Mouse (Mus musculus) adipocyte (in vitro differentiated cells): Measurements from ENCODE around the gene Pbx2.

Source experiments
- DNase-seq: peaks from one replicate; pipeline ENCODE4 v3.0.0-alpha.2; 2016; ENCODE audit warnings: low spot score

Pbx2 gene

GRCm38 (mm10) chr17:34629796-34630603, 38.9 kb downstream of the Pbx2 start:
- no peak for DNase-seq

GRCm38 (mm10) chr17:34630761-34631301, 39.8 kb downstream of the Pbx2 start:
- no peak for DNase-seq

DNA sequence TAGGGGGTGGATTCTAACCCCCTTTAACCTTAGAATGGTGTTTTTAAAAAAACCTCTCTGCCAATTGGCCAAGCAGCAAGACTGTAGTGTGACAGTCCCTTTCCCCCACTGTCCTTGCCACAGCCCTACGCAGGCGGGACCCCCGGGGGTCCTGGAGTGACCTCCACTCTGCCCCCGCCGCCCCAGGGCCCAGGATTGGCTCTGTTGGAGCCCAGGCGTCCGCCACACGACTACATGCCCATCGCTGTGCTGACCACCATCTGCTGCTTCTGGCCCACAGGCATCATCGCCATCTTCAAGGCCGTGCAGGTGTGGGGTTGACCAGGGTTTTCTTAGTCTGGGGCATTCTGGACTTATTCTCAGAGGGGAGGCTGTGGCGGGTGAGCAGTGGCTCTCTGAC, 40.6 kb downstream of the Pbx2 start:
- no peak for DNase-seq

- no peak for DNase-seq
Measured at GRCm38 (mm10) chr17:34632261-34632691, 41.2 kb downstream of the Pbx2 start.

GRCm38 (mm10) chr17:34635671-34636070, 44.6 kb downstream of the Pbx2 start:
- no peak for DNase-seq

DNA sequence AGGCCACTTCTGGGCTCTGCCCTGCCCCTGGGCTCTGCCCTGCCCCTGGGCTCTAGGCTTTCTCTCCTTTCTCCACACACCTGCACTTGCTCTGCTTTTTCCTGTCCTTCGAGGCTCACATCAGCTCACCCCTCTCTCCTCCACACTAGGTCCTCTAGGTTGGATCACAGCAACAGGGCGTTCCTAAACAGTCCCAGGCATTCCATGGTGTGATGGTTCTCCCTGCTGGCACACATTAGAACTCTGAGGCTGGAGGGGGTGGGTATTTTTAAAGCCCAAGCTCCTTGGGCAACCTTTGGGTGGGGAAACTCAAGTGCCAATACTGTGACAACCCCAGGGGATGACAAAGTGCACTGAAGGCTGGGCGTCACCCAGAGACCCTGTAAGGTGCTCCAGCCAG, 46.4 kb downstream of the Pbx2 start:
- DNase-seq, result peak; percentile 62

DNA sequence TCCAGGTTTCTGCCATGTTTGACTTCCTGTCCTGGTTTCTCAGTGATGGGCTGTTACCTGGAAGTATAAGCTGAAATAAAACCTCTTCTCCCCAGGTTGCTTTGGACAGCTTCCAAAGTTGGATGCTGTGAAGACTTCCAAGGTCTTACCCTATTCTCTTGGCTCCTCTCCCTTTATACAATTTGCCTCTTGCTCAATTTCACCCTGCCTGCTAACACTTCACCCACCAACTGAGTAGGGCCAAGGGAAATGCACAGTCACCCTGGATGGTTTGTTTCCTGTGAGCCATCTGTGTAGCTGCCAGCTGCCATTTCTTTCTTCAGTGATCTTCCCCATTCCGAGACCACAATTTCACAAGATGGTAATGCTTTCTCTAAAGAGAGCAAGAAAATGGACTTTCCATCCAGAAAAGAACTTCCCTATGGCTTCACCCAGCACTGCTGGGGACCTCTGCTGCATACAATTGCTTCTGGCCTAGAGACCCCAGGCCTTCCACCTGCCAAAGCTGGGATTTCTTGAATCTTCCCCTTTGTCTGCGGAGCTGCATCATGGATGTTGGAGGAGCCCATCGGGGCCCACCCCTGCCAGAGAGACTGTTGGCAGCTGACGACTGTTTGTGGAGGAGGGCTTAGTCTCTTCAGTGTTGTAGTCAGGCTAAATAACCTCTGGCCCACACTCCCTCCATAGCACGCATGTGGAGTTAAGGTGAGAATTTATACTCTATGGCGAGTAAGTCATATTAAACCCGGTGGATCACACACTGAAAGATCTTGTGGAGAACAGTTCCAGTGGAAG, 48.6 kb downstream of the Pbx2 start:
- peak; percentile 94 for DNase-seq

DNA sequence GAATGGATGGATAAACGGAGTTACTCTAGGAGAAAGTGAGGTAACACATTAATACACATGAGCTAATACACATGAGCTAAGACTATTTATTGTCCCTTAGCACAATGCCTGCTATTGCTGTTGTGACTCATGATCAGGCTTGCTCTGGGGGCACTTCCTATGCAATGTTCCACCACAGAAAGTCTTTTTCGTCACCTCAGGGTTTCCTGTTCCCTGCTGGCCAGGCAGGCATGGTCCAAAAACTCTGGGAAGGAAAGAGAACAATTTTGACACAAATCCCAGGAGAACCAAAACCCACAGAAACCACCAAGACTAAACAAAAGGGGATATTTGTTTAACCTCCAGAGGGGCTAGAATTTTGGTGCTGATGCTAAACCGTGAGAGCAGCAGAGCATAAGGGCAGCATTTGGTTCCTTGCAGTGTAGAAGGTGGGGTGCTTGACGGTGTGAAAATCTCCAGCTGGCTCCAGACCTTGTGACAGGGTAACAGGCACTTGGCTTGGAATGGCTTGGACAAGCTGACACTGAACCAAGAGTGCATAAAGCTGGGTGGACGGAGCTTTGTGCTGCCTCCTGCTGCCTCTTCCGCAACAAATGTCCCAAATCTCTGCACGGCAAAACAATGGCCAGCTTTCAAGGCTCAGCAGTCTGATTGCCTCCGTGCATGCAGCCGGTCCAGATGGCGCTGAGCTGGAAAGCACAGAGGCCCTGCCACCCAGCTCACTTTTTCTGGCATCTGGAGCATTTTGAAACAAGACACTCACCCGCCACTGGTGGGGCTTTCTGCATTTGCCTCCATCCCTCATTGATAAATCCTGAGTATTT, 49.9 kb downstream of the Pbx2 start:
- DNase-seq, result peak; percentile 94

GRCm38 (mm10) chr17:34641945-34642344, 50.9 kb downstream of the Pbx2 start:
- no peak for DNase-seq

- no peak for DNase-seq
Measured at GRCm38 (mm10) chr17:34643379-34643778, 52.3 kb downstream of the Pbx2 start.

DNA sequence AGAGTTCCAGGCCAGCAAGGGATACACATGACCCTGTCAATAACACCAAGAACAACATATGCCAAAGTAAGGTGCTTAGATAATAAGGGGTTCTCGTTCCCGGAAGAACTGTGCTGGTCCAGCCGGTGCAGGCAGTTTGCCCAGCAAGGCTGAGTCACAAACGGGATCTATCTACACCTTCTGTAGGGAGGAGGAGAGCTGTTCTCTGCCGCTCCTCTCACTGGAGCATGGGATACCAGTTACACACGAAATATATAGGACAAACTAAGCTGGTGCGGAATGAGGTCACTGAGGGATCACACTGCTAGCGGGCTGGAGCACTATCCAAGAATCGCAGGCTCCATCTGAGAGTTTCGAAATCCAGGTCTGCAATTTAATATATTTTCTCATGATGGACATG, 52.9 kb downstream of the Pbx2 start:
- peak; percentile 58 for DNase-seq

GRCm38 (mm10) chr17:34644608-34645007, 53.5 kb downstream of the Pbx2 start, which contains the start of gene Fkbpl:
Gene Fkbpl (plus strand): TSS chr17:34644764.
- peak; percentile 100 for DNase-seq

DNA sequence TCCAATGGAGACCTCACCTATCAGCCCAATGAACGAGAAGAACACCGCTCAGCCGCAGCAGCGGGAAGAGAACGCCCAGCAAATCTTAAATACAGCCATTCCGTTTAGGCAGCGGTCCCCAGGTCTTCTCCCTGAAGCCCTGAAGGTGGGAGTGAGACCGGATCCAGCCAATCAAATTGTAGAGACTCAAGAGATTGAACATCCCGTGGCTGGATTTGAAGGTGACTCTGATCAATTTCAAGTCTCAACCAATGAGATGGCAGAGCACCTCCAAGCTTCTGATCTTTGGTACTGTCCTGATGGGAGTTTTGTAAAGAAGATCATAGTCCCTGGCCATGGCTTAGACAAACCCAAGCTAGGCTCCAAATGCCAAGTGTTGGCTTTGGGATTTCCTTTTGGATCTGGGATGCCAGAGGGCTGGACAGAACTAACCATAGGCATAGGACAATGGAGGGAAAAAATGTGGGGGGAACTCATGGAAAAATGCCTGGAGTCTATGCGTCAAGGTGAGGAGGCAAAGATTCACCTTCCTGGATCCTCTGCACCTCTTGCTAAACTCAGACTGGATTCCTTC, 54.3 kb downstream of the Pbx2 start:
- no peak for DNase-seq

DNA sequence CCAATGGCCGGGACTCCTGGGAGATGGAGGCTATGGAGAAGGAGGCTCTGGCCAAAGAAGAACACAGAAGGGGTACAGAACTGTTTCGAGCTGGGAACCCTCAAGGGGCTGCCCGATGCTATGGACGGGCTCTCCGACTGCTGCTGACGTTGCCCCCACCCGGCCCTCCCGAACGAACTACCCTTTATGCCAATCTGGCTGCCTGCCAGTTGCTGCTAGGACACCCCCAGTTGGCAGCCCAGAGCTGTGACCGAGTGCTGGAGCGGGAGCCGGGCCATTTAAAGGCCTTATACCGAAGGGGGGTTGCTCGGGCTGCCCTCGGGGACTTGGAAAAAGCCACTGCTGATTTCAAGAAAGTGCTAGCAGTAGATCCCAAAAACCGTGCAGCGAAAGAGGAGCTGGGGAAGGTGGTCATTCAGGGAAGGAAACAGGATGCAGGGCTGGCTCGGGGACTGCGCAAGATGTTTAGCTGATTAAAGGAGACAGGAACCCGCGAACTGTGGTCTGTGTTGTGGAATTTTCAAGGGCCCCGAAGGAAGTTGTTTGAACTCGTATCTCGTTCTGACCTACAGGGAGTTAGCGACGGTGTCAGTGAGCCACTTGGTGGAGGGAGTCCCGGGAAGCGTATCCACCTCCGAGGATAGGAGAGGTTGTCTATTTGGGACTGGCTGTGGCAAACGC, 54.9 kb downstream of the Pbx2 start:
- no peak for DNase-seq
